Mouse (Mus musculus) stomach, postnatal 0 days (tissue): ENCODE results near the gene Clcf1.

Experiments
- CTCF ChIP-seq: IDR thresholded peaks from 2 replicates; pipeline ENCODE4 v1.5.1; 2016; ENCODE audit warnings: antibody characterized with exemption, low read depth, mild to moderate bottlenecking, moderate library complexity
- EP300 ChIP-seq: optimal IDR thresholded peaks from 2 replicates; pipeline ENCODE3; 2016; ENCODE audit warnings: antibody characterized with exemption

- TF ChIP-seq CTCF (no peak), EP300 (no peak)
Observed at GRCm38 (mm10) chr19:4218784-4219183, 4.7 kb downstream of the Clcf1 start.
